Mouse (Mus musculus): Measurements from ENCODE around the gene Gm11569. TPM values are rescaled to one million over a fixed set of nuclear protein-coding genes. Genes with fewer than 3 reads are reported as not detected.

Gm11569 gene
- not detected in 2 replicates for polyA plus RNA-seq (2015; fragmentation: Nextera tagmentation; extraction: Ambion mirVana)

DNA sequence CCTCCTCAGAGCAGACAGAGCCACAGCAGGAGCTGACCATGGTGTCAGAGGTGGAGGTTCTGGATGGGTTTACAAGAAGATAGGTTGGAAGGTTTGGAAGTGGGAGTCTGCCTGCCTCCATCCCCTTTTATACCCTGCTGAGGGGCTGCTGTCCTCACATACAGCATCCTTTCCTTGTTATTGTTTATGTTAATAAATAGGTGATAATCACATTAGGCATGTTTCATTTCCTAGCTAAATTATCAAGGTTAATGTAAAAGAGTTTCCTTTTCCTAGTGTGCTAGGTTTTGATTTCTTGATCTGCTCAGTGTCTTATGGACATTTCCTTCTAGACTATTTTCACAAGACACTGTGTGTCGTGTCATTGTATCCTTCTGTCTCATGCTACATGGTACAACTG lies at the start of gene Gm11569:
Gm11569 (minus strand) TSS at position 101 of the 400 bp plus-strand sequence.

DNA sequence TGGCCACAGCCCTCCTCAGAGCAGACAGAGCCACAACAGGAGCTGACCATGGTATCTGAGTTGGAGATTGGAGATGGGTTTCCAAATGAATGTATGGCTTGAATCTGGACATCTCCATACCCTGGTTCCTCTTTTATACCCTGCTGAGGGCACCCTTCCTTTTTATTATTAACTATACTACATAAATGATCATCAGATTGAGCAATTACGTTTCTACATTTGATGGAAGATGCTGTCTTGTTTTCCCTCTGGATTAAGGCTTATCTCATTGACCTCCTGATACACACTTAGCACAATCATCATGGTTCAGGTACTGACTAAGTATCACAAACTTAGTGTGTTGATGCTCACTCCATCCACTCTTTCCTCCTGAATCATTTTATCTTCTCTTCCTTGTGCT lies 39.2 kb upstream of the Gm11569 start, which contains the start of gene 2300003K06Rik:
2300003K06Rik (minus strand) TSS at position 101 of the 400 bp plus-strand sequence.

DNA sequence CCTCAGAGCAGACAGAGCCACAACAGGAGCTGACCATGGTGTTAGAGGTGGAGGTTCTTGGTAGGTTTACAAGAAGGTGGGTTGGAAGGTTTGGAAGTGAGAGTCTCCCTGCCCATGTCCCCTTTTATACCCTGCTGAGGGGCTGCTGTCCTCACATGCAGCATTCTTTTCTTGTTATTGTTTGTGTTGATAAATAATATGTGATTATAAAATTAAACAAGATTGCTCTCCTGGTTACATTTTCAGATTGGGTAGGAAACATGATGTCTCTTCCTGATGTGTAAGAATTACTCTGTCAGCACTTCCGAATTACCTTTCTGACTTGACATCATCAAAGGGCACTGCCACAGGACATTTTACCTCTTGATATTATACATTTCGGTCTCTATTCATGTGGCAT lies 16.8 kb upstream of the Gm11569 start, which contains the start of gene Gm11564:
Gm11564 (minus strand) TSS at position 101 of the 400 bp plus-strand sequence.

DNA sequence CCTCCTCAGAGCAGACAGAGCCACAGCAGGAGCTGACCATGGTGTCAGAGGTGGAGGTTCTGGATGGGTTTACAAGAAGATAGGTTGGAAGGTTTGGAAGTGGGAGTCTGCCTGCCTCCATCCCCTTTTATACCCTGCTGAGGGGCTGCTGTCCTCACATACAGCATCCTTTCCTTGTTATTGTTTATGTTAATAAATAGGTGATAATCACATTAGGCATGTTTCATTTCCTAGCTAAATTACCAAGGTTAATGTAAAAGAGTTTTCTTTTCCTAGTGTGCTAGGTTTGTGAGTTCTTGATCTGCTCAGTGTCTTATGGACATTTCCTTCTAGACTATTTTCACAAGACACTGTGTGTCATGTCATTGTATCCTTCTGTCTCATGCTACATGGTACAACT lies 11.1 kb upstream of the Gm11569 start, which contains the start of gene Krtap4-13:
Krtap4-13 (minus strand) TSS at position 101 of the 400 bp plus-strand sequence.

DNA sequence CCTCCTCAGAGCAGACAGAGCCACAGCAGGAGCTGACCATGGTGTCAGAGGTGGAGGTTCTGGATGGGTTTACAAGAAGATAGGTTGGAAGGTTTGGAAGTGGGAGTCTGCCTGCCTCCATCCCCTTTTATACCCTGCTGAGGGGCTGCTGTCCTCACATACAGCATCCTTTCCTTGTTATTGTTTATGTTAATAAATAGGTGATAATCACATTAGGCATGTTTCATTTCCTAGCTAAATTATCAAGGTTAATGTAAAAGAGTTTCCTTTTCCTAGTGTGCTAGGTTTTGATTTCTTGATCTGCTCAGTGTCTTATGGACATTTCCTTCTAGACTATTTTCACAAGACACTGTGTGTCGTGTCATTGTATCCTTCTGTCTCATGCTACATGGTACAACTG lies 5.6 kb upstream of the Gm11569 start, which contains the start of gene Gm11554:
Gm11554 (minus strand) TSS at position 101 of the 400 bp plus-strand sequence.

DNA sequence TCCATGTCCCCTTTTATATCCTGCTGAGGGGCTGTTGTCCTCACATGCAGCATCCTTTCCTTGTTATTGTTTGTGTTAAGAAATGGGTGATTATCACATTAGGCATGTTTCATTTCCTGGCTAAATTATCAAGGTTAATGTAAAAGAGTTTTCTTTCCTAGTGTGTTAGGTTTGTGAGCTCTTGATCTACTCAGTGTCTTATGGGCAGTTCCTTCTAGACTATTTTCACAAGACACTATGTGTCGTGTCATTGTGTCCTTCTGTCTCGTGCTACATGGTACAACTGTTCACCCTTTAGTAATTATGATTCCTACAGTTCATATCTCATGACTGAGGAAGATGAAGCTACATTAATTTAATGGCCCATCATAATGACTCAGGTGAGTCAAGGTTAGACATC lies 5.4 kb downstream of the Gm11569 start, which contains the start of gene Gm11596:
Gm11596 (minus strand) TSS at position 101 of the 400 bp plus-strand sequence.

DNA sequence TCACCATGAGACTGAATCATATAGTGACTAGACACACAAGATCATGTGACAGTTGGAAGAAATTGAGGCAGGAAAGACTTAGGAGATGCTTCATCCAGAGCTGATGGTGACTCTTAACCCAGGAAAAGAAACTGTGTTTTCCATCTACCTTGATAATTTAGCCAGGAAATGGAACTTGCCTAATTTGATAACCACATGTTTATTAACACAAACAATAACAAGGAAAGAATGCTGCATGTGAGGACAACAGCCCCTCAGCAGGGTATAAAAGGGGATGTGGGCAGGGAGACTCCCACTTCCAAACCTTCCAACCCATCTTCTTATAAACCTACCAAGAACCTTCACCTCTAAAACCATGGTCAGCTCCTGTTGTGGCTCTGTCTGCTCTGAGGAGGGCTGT lies 13.8 kb downstream of the Gm11569 start, which contains the start of gene Krtap4-9:
Krtap4-9 (plus strand) TSS at position 301 of the 400 bp plus-strand sequence.

DNA sequence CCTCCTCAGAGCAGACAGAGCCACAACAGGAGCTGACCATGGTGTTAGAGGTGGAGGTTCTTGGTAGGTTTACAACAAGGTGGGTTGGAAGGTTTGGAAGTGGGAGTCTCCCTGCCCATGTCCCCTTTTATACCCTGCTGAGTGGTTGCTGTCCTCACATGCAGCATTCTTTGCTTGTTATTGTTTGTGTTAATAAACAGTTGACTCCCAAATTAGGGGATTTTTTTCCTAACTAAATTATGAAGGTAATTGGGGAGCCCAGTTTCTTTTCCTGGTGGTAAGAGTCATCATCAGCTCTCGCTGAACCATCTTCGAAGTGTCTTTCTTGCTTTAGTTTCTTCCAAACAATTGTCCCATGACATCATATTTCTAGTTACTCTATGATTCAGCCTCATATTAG lies 18.1 kb downstream of the Gm11569 start, which contains the start of gene Krtap4-8:
Krtap4-8 (minus strand) TSS at position 101 of the 400 bp plus-strand sequence.

DNA sequence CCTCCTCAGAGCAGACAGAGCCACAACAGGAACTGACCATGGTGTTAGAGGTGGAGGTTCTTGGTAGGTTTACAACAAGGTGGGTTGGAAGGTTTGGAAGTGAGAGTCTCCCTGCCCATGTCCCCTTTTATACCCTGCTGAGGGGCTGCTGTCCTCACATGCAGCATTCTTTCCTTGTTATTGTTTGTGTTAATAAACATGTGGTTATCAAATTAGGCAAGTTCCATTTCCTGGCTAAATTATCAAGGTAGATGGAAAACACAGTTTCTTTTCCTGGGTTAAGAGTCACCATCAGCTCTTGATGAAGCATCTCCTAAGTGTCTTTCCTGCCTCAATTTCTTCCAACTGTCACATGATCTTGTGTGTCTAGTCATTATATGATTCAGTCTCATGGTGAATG lies 25.9 kb downstream of the Gm11569 start, which contains the start of gene Gm11595:
Gm11595 (minus strand) TSS at position 101 of the 400 bp plus-strand sequence.

Other genes starting within 250 kb of the Gm11569 start
- not detected in 2 replicates for gene Krtap3-3, start 248.1 kb downstream of the Gm11569 start, polyA plus RNA-seq (2015; fragmentation: Nextera tagmentation; extraction: Ambion mirVana)
- not detected in 2 replicates for gene Krtap3-2, start 242.1 kb downstream of the Gm11569 start, polyA plus RNA-seq (2015; fragmentation: Nextera tagmentation; extraction: Ambion mirVana)
- gene Gm11939, start 239.5 kb downstream of the Gm11569 start, polyA plus RNA-seq (2015; fragmentation: Nextera tagmentation; extraction: Ambion mirVana) = not detected in 2 replicates
- gene Krtap3-1, start 232.3 kb downstream of the Gm11569 start, polyA plus RNA-seq (2015; fragmentation: Nextera tagmentation; extraction: Ambion mirVana) = not detected in 2 replicates
- not detected in 2 replicates for gene Krtap1-5, start 217.9 kb downstream of the Gm11569 start, polyA plus RNA-seq (2015; fragmentation: Nextera tagmentation; extraction: Ambion mirVana)
- gene Krtap1-4, start 215.3 kb downstream of the Gm11569 start, polyA plus RNA-seq (2015; fragmentation: Nextera tagmentation; extraction: Ambion mirVana) = not detected in 2 replicates
- not detected in 2 replicates for gene Krtap1-3, start 207.6 kb downstream of the Gm11569 start, polyA plus RNA-seq (2015; fragmentation: Nextera tagmentation; extraction: Ambion mirVana)
- gene Krtap9-3, start 200.8 kb downstream of the Gm11569 start, polyA plus RNA-seq (2015; fragmentation: Nextera tagmentation; extraction: Ambion mirVana) = not detected in 2 replicates
- gene Gm11938, start 195.6 kb downstream of the Gm11569 start, polyA plus RNA-seq (2015; fragmentation: Nextera tagmentation; extraction: Ambion mirVana) = not detected in 2 replicates
- gene Gm11937, start 188.7 kb downstream of the Gm11569 start, polyA plus RNA-seq (2015; fragmentation: Nextera tagmentation; extraction: Ambion mirVana) = not detected in 2 replicates
- gene Krtap2-4, start 184.1 kb downstream of the Gm11569 start, polyA plus RNA-seq (2015; fragmentation: Nextera tagmentation; extraction: Ambion mirVana) = not detected in 2 replicates
- gene Gm11562, start 178.5 kb downstream of the Gm11569 start, polyA plus RNA-seq (2015; fragmentation: Nextera tagmentation; extraction: Ambion mirVana) = not detected in 2 replicates
- not detected in 2 replicates for gene Krtap4-1, start 170.7 kb downstream of the Gm11569 start, polyA plus RNA-seq (2015; fragmentation: Nextera tagmentation; extraction: Ambion mirVana)
- gene Krtap4-2, start 163.8 kb downstream of the Gm11569 start, polyA plus RNA-seq (2015; fragmentation: Nextera tagmentation; extraction: Ambion mirVana) = not detected in 2 replicates
- not detected in 2 replicates for gene Krtap4-7, start 154.8 kb downstream of the Gm11569 start, polyA plus RNA-seq (2015; fragmentation: Nextera tagmentation; extraction: Ambion mirVana)
- not detected in 2 replicates for gene Gm11555, start 148.7 kb downstream of the Gm11569 start, polyA plus RNA-seq (2015; fragmentation: Nextera tagmentation; extraction: Ambion mirVana)
- not detected in 2 replicates for gene Gm11563, start 140.0 kb downstream of the Gm11569 start, polyA plus RNA-seq (2015; fragmentation: Nextera tagmentation; extraction: Ambion mirVana)
- not detected in 2 replicates for gene Krtap4-6, start 133.0 kb downstream of the Gm11569 start, polyA plus RNA-seq (2015; fragmentation: Nextera tagmentation; extraction: Ambion mirVana)
- gene Gm14190, start 108.2 kb downstream of the Gm11569 start, polyA plus RNA-seq (2015; fragmentation: Nextera tagmentation; extraction: Ambion mirVana) = not detected in 2 replicates
- not detected in 2 replicates for gene Gm14180, start 64.6 kb downstream of the Gm11569 start, polyA plus RNA-seq (2015; fragmentation: Nextera tagmentation; extraction: Ambion mirVana)
- gene Gm11595, start 26.0 kb downstream of the Gm11569 start, polyA plus RNA-seq (2015; fragmentation: Nextera tagmentation; extraction: Ambion mirVana) = not detected in 2 replicates
- gene Krtap4-8, start 18.2 kb downstream of the Gm11569 start, polyA plus RNA-seq (2015; fragmentation: Nextera tagmentation; extraction: Ambion mirVana) = not detected in 2 replicates
- gene Krtap4-9, start 13.7 kb downstream of the Gm11569 start, polyA plus RNA-seq (2015; fragmentation: Nextera tagmentation; extraction: Ambion mirVana) = not detected in 2 replicates
- not detected in 2 replicates for gene Gm11596, start 5.5 kb downstream of the Gm11569 start, polyA plus RNA-seq (2015; fragmentation: Nextera tagmentation; extraction: Ambion mirVana)
- gene Gm11554, start 5.5 kb upstream of the Gm11569 start, polyA plus RNA-seq (2015; fragmentation: Nextera tagmentation; extraction: Ambion mirVana) = not detected in 2 replicates
- not detected in 2 replicates for gene Krtap4-13, start 11.0 kb upstream of the Gm11569 start, polyA plus RNA-seq (2015; fragmentation: Nextera tagmentation; extraction: Ambion mirVana)
- gene Gm11564, start 16.7 kb upstream of the Gm11569 start, polyA plus RNA-seq (2015; fragmentation: Nextera tagmentation; extraction: Ambion mirVana) = not detected in 2 replicates
- not detected in 2 replicates for gene 2300003K06Rik, start 39.1 kb upstream of the Gm11569 start, polyA plus RNA-seq (2015; fragmentation: Nextera tagmentation; extraction: Ambion mirVana)
- gene Krtap4-16, start 52.7 kb upstream of the Gm11569 start, polyA plus RNA-seq (2015; fragmentation: Nextera tagmentation; extraction: Ambion mirVana) = not detected in 2 replicates
- gene Gm11568, start 59.0 kb upstream of the Gm11569 start, polyA plus RNA-seq (2015; fragmentation: Nextera tagmentation; extraction: Ambion mirVana) = not detected in 2 replicates
- not detected in 2 replicates for gene Gm11559, start 65.5 kb upstream of the Gm11569 start, polyA plus RNA-seq (2015; fragmentation: Nextera tagmentation; extraction: Ambion mirVana)
- gene Krtap9-1, start 74.5 kb upstream of the Gm11569 start, polyA plus RNA-seq (2015; fragmentation: Nextera tagmentation; extraction: Ambion mirVana) = not detected in 2 replicates
- gene Gm11567, start 80.3 kb upstream of the Gm11569 start, polyA plus RNA-seq (2015; fragmentation: Nextera tagmentation; extraction: Ambion mirVana) = not detected in 2 replicates
- not detected in 2 replicates for gene Krtap31-1, start 109.0 kb upstream of the Gm11569 start, polyA plus RNA-seq (2015; fragmentation: Nextera tagmentation; extraction: Ambion mirVana)
- not detected in 2 replicates for gene Gm11565, start 115.8 kb upstream of the Gm11569 start, polyA plus RNA-seq (2015; fragmentation: Nextera tagmentation; extraction: Ambion mirVana)
- not detected in 2 replicates for gene Krtap31-2, start 137.4 kb upstream of the Gm11569 start, polyA plus RNA-seq (2015; fragmentation: Nextera tagmentation; extraction: Ambion mirVana)
- not detected in 2 replicates for gene Krtap9-5, start 149.5 kb upstream of the Gm11569 start, polyA plus RNA-seq (2015; fragmentation: Nextera tagmentation; extraction: Ambion mirVana)
- gene Krtap29-1, start 180.1 kb upstream of the Gm11569 start, polyA plus RNA-seq (2015; fragmentation: Nextera tagmentation; extraction: Ambion mirVana) = not detected in 2 replicates
- not detected in 2 replicates for gene Krtap16-1, start 187.7 kb upstream of the Gm11569 start, polyA plus RNA-seq (2015; fragmentation: Nextera tagmentation; extraction: Ambion mirVana)
- not detected in 2 replicates for gene Krtap17-1, start 195.1 kb upstream of the Gm11569 start, polyA plus RNA-seq (2015; fragmentation: Nextera tagmentation; extraction: Ambion mirVana)
- not detected in 2 replicates for gene Krt33a, start 217.3 kb upstream of the Gm11569 start, polyA plus RNA-seq (2015; fragmentation: Nextera tagmentation; extraction: Ambion mirVana)
- not detected in 2 replicates for gene Krt33b, start 230.9 kb upstream of the Gm11569 start, polyA plus RNA-seq (2015; fragmentation: Nextera tagmentation; extraction: Ambion mirVana)
- gene Krt34, start 242.6 kb upstream of the Gm11569 start, polyA plus RNA-seq (2015; fragmentation: Nextera tagmentation; extraction: Ambion mirVana) = not detected in 2 replicates